Mouse (Mus musculus) neural tube, embryonic 12.5 days (tissue): ENCODE data around the gene B3galnt2. TPM values are rescaled to one million over a fixed set of nuclear protein-coding genes. Genes with fewer than 3 reads are reported as not detected.
"Not testable (repeated sequence)": the region's sequence is repeated elsewhere in the genome, so short reads cannot be mapped to it uniquely, and the experiment has no call there.

ENCODE experiments used
- ATAC-seq: fragments of 200-750 bp; cut with Nextera tagmentation; 2 replicates; pipeline ENCODE4 v1.8.0; 2017; ENCODE audit warnings: low read depth, mild to moderate bottlenecking, moderate TSS enrichment, moderate library complexity; ENCODE audit not compliant: low FRiP score
- H3K27ac ChIP-seq: fragments of 300-500 bp; sonication (generic); 2 replicates; pipeline ENCODE4 v1.5.1; 2016
- H3K27me3 ChIP-seq: fragments of 300-500 bp; sonication (generic); replicated peaks from 2 replicates; pipeline ENCODE4 v1.6.1; 2016; ENCODE audit warnings: mild to moderate bottlenecking
- H3K36me3 ChIP-seq: fragments of 300-500 bp; sonication (generic); 2 replicates; pipeline ENCODE4 v1.6.1; 2016; ENCODE audit warnings: mild to moderate bottlenecking
- H3K4me1 ChIP-seq: fragments of 300-500 bp; sonication (generic); 2 replicates; pipeline ENCODE4 v1.6.1; 2016
- H3K4me2 ChIP-seq: fragments of 300-500 bp; sonication (generic); replicated peaks from 2 replicates; pipeline ENCODE4 v1.6.1; 2016; ENCODE audit warnings: mild to moderate bottlenecking
- H3K4me3 ChIP-seq: fragments of 300-500 bp; sonication (generic); 2 replicates; pipeline ENCODE4 v1.5.1; 2016
- H3K9ac ChIP-seq: fragments of 300-500 bp; sonication (generic); 2 replicates; pipeline ENCODE4 v1.6.1; 2016; ENCODE audit warnings: mild to moderate bottlenecking
- H3K9me3 ChIP-seq: fragments of 300-500 bp; sonication (generic); 2 replicates; pipeline ENCODE4 v1.6.1; 2016; ENCODE audit warnings: mild to moderate bottlenecking
- WGBS: fragments of 180-500 bp; shearing (Covaris S2); methylation state at CpG from one replicate; pipeline ENCODE4 v1.1.7; 2016; 5-methylcytosine and 5-hydroxymethylcytosine counted together
- polyA plus RNA-seq: library from polyadenylated mRNA; unstranded; fragments of >200 nt; fragmentation: Nextera tagmentation; extraction: Ambion mirVana; gene quantifications from 2 replicates; pipeline ENCODE4 v1.2.1, GENCODE M21; 2016

B3galnt2 gene
- polyA plus RNA-seq, 1 experiment from 2014 or later: 33.8 TPM

DNA sequence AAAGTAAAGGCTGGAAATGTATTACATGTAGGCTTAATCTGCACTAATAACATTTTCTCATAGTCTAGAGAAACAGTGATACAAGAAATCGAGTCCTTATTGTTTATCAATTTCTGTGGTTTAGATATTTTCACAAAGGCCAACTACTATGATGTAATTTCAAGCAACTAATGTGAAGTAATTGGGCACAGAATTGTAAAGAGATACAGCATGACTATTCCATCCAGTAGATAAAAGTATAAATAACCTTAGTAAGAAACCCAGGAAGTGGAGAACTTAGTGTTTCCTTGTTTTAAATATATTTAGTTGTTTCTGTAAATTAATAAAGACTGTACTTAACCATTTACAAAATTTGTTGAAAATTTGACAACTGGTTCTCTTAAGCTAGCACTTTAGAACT, 15.5 kb downstream of the B3galnt2 start:
- no peaks in the 10 kb centered on the region for H3K27me3 ChIP-seq
- no peaks in the 10 kb centered on the region for H3K4me1 ChIP-seq
- no peak overlapping the region for H3K4me3 ChIP-seq
- no peak for ATAC-seq
- H3K9ac ChIP-seq: no peak overlapping the region
- peaks cover 4% of the 10 kb centered on the region; the same call in 1 of the 2 replicates for H3K36me3 ChIP-seq
- 96% methylated on average over 1 of the region's 1 CpGs for WGBS
- no peak overlapping the region for H3K4me2 ChIP-seq
- no peak overlapping the region for H3K27ac ChIP-seq
- H3K9me3 ChIP-seq: no peaks in the 10 kb centered on the region

DNA sequence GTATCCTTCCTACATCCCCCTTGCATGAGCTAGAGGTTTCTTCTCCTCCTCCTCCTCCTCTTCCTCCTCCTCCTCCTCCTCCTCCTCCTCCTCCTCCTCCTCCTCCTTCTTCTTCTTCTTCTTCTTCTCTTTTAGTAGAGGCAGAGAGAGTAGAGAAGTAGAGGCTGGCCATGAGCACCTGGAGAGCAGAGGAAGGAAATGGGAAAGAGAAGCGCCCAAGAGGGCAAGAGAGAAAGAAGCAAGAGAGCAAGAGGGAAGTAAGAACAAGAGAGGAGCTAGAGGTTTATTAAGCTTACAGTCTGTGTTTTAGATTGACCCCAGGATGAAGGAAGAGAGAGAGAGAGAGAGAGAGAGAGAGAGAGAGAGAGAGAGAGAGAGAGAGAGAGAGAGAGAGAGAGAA, 27.6 kb downstream of the B3galnt2 start:
- H3K4me3 ChIP-seq, H3K27ac ChIP-seq, H3K4me2 ChIP-seq, H3K4me1 ChIP-seq, H3K9ac ChIP-seq, H3K27me3 ChIP-seq, H3K9me3 ChIP-seq, ATAC-seq, H3K36me3 ChIP-seq: not testable (repeated sequence)
- 88% methylated on average over 1 of the region's 1 CpGs for WGBS

DNA sequence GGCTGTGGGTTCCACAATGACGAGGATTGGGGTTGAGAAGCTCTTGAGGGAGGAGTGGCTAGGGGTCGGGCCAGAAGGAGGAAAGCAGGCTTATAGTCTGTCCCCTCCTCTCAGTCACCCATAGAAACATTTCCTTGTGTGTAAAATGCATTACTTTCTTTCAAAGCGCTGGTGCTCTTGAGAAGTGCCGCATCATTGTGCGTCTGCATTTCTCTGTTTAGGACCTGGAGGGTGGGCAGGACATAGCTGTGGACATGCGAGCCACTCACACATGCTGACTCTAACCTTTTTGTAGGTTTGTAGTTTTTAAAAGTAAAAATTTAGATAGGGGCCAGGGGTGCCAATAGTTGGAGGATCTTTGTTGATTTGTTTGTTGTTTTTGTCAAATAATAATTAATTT, 29.3 kb downstream of the B3galnt2 start:
- no peaks in the 10 kb centered on the region for H3K27me3 ChIP-seq
- no peak overlapping the region for H3K9ac ChIP-seq
- no peak for ATAC-seq
- 92% methylated on average over 6 of the region's 6 CpGs for WGBS
- H3K27ac ChIP-seq: no peak overlapping the region
- no peak overlapping the region for H3K4me3 ChIP-seq
- no peaks in the 10 kb centered on the region for H3K9me3 ChIP-seq
- no peak overlapping the region for H3K4me2 ChIP-seq
- no peaks in the 10 kb centered on the region for H3K4me1 ChIP-seq
- H3K36me3 ChIP-seq: no peaks in the 10 kb centered on the region; the same call in 1 of the 2 replicates

DNA sequence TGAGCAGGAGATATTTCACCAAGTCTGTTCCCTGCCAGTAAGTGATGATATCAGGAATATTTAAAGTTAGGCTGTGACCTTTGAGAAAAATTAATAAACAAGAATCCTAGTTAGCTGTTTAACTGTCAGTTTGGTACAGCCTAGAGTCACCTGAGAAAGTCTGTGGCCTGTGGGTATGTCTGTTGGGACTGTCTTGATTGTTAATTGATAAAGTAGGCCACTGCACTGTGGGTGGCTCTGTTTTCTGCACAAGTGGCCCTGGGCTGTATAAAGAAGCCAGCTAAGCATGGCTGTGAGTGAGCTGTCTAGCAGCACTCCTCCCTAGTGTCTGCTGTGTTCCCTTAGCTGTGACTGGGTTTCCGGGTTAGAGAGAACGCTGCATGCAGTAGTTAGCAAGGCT, 34.9 kb downstream of the B3galnt2 start:
- Histone ChIP-seq H3K27me3 (no peaks in the 10 kb centered on the region), H3K9me3 (no peaks in the 10 kb centered on the region), H3K36me3 (peaks cover 18% of the 10 kb centered on the region), H3K4me1 (no peaks in the 10 kb centered on the region), H3K4me2 (no peak overlapping the region), H3K27ac (no peak overlapping the region), H3K4me3 (no peak overlapping the region), H3K9ac (no peak overlapping the region)
- ATAC-seq: no peak
- 84% methylated on average over 2 of the region's 2 CpGs for WGBS

DNA sequence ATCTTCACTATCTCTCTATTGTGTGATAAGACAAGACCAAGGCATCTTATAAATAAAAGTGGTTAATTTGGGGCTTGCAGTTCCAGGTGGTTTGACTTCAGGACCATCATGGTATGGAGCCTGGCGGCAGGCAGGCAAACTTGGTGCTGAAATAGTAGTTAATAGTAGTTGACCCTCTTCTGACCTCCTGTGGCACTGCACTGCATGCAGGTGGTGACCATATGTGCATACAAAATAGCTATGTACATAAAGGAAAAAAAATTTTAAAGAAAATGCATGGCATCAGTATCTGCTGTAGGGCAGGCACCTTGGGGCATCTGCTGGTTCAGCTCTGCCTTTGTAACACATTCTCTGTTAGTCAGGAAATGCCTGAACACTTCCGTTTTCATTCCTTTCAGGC, 36.1 kb downstream of the B3galnt2 start:
- Histone ChIP-seq H3K9ac (no peak overlapping the region), H3K4me2 (no peak overlapping the region), H3K36me3 (peaks cover 29% of the 10 kb centered on the region), H3K4me1 (no peaks in the 10 kb centered on the region), H3K27me3 (no peaks in the 10 kb centered on the region), H3K9me3 (no peaks in the 10 kb centered on the region), H3K4me3 (no peak overlapping the region), H3K27ac (no peak overlapping the region)
- no peak for ATAC-seq
- 68% methylated on average over 2 of the region's 2 CpGs for WGBS

DNA sequence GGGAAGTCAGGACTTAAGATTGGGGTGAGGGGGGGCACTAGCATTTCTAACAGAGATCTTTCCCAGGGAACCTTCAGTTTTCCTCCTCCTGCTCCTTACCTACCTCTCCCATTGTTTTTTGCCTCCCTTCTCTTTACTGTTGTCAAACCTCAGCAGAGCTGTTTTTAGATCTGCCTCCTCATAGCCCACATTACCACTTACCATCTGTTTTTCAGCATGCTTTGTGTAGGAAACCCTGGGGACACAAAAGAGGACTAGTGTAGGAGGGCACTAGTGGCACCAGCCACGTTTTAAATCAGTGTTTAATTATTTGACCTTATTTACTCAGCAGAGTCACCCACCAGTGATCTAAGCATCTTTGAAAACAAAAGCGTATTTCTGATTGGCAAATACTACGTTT, 38.8 kb downstream of the B3galnt2 start:
- Histone ChIP-seq H3K36me3 (peaks cover 50% of the 10 kb centered on the region), H3K27ac (no peak overlapping the region)
- no peak for ATAC-seq

DNA sequence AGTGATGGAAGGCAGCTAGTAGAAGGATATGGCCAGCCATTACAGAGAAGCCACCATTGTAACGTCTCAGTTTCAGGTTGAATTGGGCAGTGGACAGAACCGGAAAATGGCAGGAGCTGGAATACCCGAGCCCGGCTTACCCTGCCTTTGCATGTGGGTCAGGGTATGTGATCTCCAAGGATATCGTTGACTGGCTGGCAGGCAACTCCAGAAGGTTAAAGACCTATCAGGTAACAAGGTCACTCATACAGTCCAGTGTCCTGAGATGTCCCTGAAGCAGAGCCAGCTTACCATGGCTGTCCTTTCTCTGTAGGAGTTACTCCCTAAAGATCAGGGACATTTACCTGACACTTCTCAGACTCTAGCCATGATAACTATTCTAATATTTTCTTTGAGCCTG, 40.8 kb downstream of the B3galnt2 start:
- ATAC-seq: no peak
- Histone ChIP-seq H3K4me2 (no peak overlapping the region), H3K27ac (no peak overlapping the region), H3K9ac (no peak overlapping the region), H3K4me3 (no peak overlapping the region), H3K27me3 (no peaks in the 10 kb centered on the region), H3K4me1 (no peaks in the 10 kb centered on the region), H3K9me3 (no peaks in the 10 kb centered on the region), H3K36me3 (peaks cover 63% of the 10 kb centered on the region)
- WGBS: 91% methylated on average over 5 of the region's 5 CpGs

More for the DNA sequence above, 38.8 kb downstream of the B3galnt2 start:
- 83% methylated on average over 3 of the region's 3 CpGs for WGBS
- H3K4me2 ChIP-seq: no peak overlapping the region
- no peaks in the 10 kb centered on the region for H3K27me3 ChIP-seq
- no peaks in the 10 kb centered on the region for H3K9me3 ChIP-seq
- no peaks in the 10 kb centered on the region for H3K4me1 ChIP-seq
- no peak overlapping the region for H3K4me3 ChIP-seq
- no peak overlapping the region for H3K9ac ChIP-seq

DNA sequence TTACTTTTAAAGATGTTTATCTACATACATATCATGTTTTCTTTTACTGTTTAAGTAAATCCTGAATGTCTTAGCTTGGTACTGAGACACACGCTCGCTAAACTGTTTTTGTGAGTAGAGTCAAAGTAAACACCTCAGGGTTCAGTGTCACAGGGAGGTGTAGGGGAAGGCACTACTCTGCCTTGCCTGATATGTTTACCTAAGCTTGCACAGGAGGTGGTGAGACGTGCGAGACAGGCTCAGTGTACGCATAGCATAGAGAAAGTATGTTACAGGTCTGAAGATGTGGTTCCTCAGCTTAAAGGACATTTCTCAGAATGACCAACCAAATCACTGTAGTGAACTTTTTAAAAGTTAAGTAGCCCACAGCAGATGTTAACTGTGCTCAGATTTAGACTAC, 43.2 kb downstream of the B3galnt2 start:
- no peak overlapping the region for H3K4me3 ChIP-seq
- H3K36me3 ChIP-seq: peaks cover 80% of the 10 kb centered on the region
- H3K9me3 ChIP-seq: no peaks in the 10 kb centered on the region
- WGBS: 87% methylated on average over 5 of the region's 5 CpGs
- no peak overlapping the region for H3K4me2 ChIP-seq
- H3K4me1 ChIP-seq: no peaks in the 10 kb centered on the region
- no peaks in the 10 kb centered on the region for H3K27me3 ChIP-seq
- no peak overlapping the region for H3K9ac ChIP-seq
- ATAC-seq: no peak
- H3K27ac ChIP-seq: no peak overlapping the region

DNA sequence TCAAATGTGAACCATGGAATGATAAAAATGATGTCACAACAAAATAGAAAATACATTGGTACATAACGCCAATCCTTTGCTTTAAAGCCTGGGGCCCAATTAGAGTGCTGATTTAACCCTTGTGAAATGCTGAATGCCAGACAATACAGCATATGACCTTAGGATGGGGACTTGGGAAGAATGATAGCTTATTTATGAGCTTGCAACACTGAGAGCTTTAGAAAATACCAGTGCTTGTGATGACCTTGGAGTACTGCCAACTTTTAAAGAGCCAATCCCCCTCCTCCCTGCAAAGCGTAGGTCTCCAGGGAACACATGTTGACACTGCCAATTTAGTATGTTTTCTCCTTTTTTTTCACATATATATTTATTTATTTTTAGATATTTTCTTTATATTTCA, 48.4 kb downstream of the B3galnt2 start:
- no peak overlapping the region for H3K27ac ChIP-seq
- peaks cover 67% of the 10 kb centered on the region for H3K36me3 ChIP-seq
- no peaks in the 10 kb centered on the region for H3K4me1 ChIP-seq
- H3K4me2 ChIP-seq: no peak overlapping the region
- no peak overlapping the region for H3K4me3 ChIP-seq
- 79% methylated on average over 2 of the region's 2 CpGs for WGBS
- no peak for ATAC-seq
- H3K9me3 ChIP-seq: no peaks in the 10 kb centered on the region
- H3K9ac ChIP-seq: no peak overlapping the region
- no peaks in the 10 kb centered on the region for H3K27me3 ChIP-seq

DNA sequence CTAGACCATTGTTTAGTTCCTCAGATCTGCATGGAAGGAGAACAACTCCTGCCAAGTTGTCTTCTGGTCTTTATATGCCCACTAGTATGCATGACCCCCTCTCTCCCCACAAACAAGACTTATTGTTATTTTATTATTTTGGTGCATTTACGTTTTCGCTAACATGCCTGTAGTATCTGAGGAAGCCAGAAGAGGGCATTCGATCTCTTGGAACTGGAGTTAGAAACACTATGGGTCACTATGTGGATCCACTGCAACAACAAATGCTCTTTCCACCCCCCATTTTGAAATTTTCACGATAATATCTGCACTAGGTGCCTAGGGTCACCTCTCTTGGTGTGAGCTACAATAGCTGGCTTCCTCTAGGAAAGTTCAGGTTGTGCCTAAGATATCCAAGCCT, 49.8 kb downstream of the B3galnt2 start:
- Histone ChIP-seq H3K27me3 (no peaks in the 10 kb centered on the region), H3K27ac (no peak overlapping the region), H3K4me3 (no peak overlapping the region), H3K4me2 (no peak overlapping the region), H3K9ac (no peak overlapping the region), H3K9me3 (no peaks in the 10 kb centered on the region), H3K4me1 (no peaks in the 10 kb centered on the region), H3K36me3 (peaks cover 65% of the 10 kb centered on the region)
- no peak for ATAC-seq
- WGBS: 83% methylated on average over 4 of the region's 4 CpGs

DNA sequence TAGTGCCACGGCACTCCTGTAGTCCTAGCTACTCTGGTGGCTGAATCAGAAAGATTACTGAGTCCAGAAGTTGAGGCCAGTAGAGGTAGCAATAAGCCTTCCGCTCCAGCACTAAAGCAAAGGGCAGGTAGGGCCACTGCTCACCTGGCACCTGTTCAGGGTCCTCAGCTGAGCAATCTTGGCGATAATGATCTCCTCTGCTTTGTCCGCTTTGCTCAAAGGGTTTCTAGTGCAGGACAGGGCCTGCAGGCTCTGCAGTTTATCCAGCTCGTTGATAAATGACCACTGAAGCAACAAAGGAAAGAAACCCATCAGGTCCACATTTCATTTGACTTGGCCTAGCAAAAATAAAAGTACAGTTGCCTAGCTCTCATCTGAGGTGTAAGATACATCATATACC, 50.7 kb downstream of the B3galnt2 start:
- Histone ChIP-seq H3K27ac (no peak overlapping the region), H3K27me3 (no peaks in the 10 kb centered on the region), H3K9me3 (no peaks in the 10 kb centered on the region), H3K9ac (no peak overlapping the region), H3K4me1 (no peaks in the 10 kb centered on the region), H3K4me2 (no peak overlapping the region), H3K4me3 (no peak overlapping the region), H3K36me3 (peaks cover 66% of the 10 kb centered on the region)
- ATAC-seq: no peak
- WGBS: 95% methylated on average over 5 of the region's 5 CpGs

DNA sequence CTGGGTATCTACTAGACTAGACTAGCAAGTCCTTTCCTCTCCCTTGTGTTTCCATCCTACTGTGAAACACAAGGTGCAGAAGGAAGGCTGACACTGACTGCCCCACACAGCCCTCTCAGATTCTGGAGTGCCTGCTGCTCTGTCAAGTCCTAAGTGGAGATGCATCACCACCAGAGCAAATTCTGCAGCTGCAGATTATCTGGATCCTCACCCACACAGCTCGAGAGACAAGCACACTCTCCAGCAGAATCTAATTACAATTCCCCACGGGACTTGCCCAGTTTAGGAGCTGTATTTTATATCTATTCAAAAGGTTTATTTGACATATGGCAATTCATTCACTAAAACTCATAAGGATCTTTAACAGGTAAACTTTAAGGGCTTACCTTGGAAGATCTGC, 51.8 kb downstream of the B3galnt2 start:
- no peak overlapping the region for H3K4me3 ChIP-seq
- H3K27me3 ChIP-seq: no peaks in the 10 kb centered on the region
- peaks cover 58% of the 10 kb centered on the region for H3K36me3 ChIP-seq
- no peaks in the 10 kb centered on the region for H3K4me1 ChIP-seq
- ATAC-seq: no peak
- H3K27ac ChIP-seq: no peak overlapping the region
- no peak overlapping the region for H3K4me2 ChIP-seq
- no peaks in the 10 kb centered on the region for H3K9me3 ChIP-seq
- H3K9ac ChIP-seq: no peak overlapping the region
- WGBS: 77% methylated on average over 2 of the region's 2 CpGs

DNA sequence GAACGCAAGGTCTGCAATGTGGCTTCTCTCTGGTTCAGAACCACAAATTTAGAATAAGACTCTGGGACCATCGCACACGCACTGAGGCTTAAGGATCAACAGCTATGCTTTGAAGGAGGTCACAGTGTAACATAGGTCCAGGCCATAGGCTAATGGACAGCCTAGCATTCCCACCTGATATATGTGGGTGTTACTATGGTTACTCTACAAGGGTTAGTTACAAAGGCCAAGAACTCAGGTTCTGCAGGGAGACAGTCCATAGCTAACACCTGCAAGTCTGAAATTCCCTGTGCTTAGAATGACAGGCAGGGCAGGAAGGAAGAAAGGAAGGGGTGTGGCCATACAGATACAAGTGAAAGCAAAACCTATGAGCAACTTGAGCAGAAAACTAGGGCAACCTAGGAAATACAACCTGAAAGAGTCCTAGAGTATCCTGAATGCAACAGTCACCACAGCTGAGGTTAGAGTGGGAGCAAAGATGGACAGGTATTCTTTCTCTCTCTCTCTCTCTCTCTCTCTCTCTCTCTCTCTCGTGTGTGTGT, 57.3 kb downstream of the B3galnt2 start:
- Histone ChIP-seq H3K27ac (no peak overlapping the region), H3K27me3 (no peaks in the 10 kb centered on the region), H3K36me3 (peaks cover 52% of the 10 kb centered on the region), H3K4me1 (no peaks in the 10 kb centered on the region), H3K9me3 (no peaks in the 10 kb centered on the region), H3K4me2 (no peak overlapping the region), H3K9ac (no peak overlapping the region), H3K4me3 (no peak overlapping the region)
- WGBS: 90% methylated on average over 4 of the region's 4 CpGs
- no peak for ATAC-seq
